Mouse (Mus musculus): ENCODE data around the gene Hoxc12.

GRCm38 (mm10) chr15:102977423-102977974 lies 40.9 kb downstream of the Hoxc12 start:
- TF ChIP-seq POLR2A (IDR thresholded peaks at IDR 0.05; ENCODE audit: low read depth, low read length), result no peak
- no peak for TF ChIP-seq CTCF (IDR thresholded peaks at IDR 0.05; ENCODE audit: borderline replicate concordance, insufficient read depth, low read length)
